Mouse (Mus musculus) intestine, postnatal 0 days (tissue): Measurements from ENCODE around the gene Taf6. TPM values are rescaled to one million over a fixed set of nuclear protein-coding genes. Genes with fewer than 3 reads are reported as not detected.
A peak's percentile ranks its signal among the peaks of the same experiment; 100 is the strongest.

Experiments used
- ATAC-seq: fragments of 200-750 bp; cut with Nextera tagmentation; 2 replicates; pipeline ENCODE4 v1.8.0; 2017; ENCODE audit warnings: mild to moderate bottlenecking, moderate TSS enrichment, moderate library complexity
- H3K27ac ChIP-seq: fragments of 300-500 bp; sonication (generic); 2 replicates; pipeline ENCODE4 v1.5.1; 2014; ENCODE audit warnings: mild to moderate bottlenecking, low read depth, low read length, moderate library complexity
- H3K27me3 ChIP-seq: fragments of 300-500 bp; sonication (generic); replicated peaks from 2 replicates; pipeline ENCODE4 v1.6.1; 2014; ENCODE audit warnings: low read length, mixed read lengths; ENCODE audit not compliant: control insufficient read depth, insufficient read depth
- H3K36me3 ChIP-seq: fragments of 300-500 bp; sonication (generic); 2 replicates; pipeline ENCODE4 v1.6.1; 2014; ENCODE audit warnings: mild to moderate bottlenecking, moderate library complexity; ENCODE audit not compliant: control insufficient read depth, insufficient read depth
- H3K4me1 ChIP-seq: fragments of 300-500 bp; sonication (generic); replicated peaks from 2 replicates; pipeline ENCODE4 v1.6.1; 2014; ENCODE audit warnings: antibody characterized with exemption, low read length, mixed read lengths; ENCODE audit not compliant: control insufficient read depth, insufficient read depth
- H3K4me2 ChIP-seq: fragments of 300-500 bp; sonication (generic); replicated peaks from 2 replicates; pipeline ENCODE4 v1.6.1; 2014; ENCODE audit warnings: low read depth, mild to moderate bottlenecking, moderate library complexity
- H3K4me3 ChIP-seq: fragments of 300-500 bp; sonication (generic); 2 replicates; pipeline ENCODE4 v1.5.1; 2014; ENCODE audit warnings: low read depth, low read length
- H3K9ac ChIP-seq: fragments of 300-500 bp; sonication (generic); 2 replicates; pipeline ENCODE4 v1.6.1; 2014; ENCODE audit warnings: mild to moderate bottlenecking, low read depth, low read length
- H3K9me3 ChIP-seq: fragments of 300-500 bp; sonication (generic); 2 replicates; pipeline ENCODE4 v1.6.1; 2016; ENCODE audit warnings: mixed run types; ENCODE audit not compliant: control insufficient read depth
- CTCF ChIP-seq: sonication (generic); IDR thresholded peaks from 2 replicates; pipeline ENCODE4 v1.5.1; 2016; ENCODE audit warnings: low read depth, mild to moderate bottlenecking, control low read depth, antibody characterized with exemption, moderate library complexity
- WGBS: fragments of 180-500 bp; shearing (Covaris S2); extraction: QIAGEN DNeasy Blood & Tissue Kit; methylation state at CpG from one replicate; pipeline ENCODE4 v1.1.7; 2014; 5-methylcytosine and 5-hydroxymethylcytosine counted together
- polyA plus RNA-seq: library from polyadenylated mRNA; unstranded; fragments of >200 nt; fragmentation: Nextera tagmentation; extraction: Ambion mirVana; gene quantifications from 2 replicates; pipeline ENCODE4 v1.2.1, GENCODE M21; 2015

Taf6 gene
- polyA plus RNA-seq, 1 experiment from 2014 or later, result 23.5 TPM

- TF ChIP-seq CTCF, result no peak
- under 1% methylated on average over 10 of the region's 10 CpGs for WGBS
- ATAC-seq, result peak; percentile 81
Observed at GRCm38 (mm10) chr5:138187661-138188306, 533 bp upstream of the Taf6 start.

GRCm38 (mm10) chr5:138173217-138173616, 14.0 kb downstream of the Taf6 start:
- Histone ChIP-seq H3K4me1 (0 out of 2 replicates have a peak, but pooled peaks cover 10% of the 10 kb centered on the region), H3K4me2 (no peak overlapping the region), H3K9me3 (no peaks in the 10 kb centered on the region), H3K36me3 (peaks cover 46% of the 10 kb centered on the region), H3K9ac (no peak overlapping the region), H3K27ac (no peak overlapping the region), H3K4me3 (no peak overlapping the region), H3K27me3 (no peaks in the 10 kb centered on the region)
- no peak for TF ChIP-seq CTCF
- 63% methylated on average over 3 of the region's 3 CpGs for WGBS
- ATAC-seq, result no peak

More at GRCm38 (mm10) chr5:138187661-138188306, 533 bp upstream of the Taf6 start:
- Histone ChIP-seq H3K9me3 (no peaks in the 10 kb centered on the region), H3K4me2 (peak overlapping the region; percentile 68), H3K36me3 (peaks cover 12% of the 10 kb centered on the region; the same call in 1 of the 2 replicates), H3K4me3 (peak overlapping the region; percentile 68), H3K27ac (peak overlapping the region; percentile 47; the same call in 1 of the 2 replicates), H3K9ac (peak overlapping the region; percentile 54), H3K27me3 (no peaks in the 10 kb centered on the region), H3K4me1 (0 out of 2 replicates have a peak, but pooled peaks cover 4% of the 10 kb centered on the region)

DNA sequence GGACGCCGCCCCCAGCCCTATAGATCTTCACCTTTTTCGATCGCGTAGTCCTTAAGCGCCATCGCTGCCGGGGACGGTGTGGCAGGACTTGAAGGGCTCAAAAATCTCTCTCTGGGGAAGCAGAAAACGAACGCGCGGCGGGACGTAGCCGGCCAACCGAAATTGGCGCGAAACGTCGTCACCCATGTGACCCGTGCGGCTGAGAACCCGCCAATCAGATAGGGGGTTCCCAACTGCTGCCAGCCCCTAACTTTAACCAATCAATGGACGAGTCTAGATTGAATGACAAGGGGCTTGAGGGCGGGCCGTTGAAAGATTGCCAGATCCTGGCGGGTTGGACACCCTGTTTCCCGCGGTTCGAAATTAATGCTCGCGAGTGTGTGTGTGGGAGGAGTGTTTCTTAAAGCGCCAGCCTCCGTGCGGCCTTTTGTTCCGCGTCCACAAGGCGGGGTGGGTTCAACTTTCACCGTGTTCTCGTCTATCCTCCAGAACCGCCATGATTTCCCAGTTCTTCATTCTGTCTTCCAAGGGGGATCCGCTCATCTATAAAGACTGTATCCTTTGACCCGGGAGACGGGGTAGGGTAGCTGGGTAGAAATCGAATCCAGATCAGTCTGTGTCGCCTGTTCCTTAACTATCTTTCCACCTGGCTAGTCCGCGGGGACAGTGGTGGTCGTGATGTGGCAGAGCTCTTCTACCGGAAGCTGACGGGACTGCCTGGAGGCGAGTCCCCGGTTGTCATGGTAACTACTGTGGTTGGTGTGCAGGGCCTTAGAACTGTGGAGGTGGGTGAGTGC, 15.4 kb downstream of the Taf6 start, which contains the start of the genes Ap4m1 and Mcm7:
TSS of gene Ap4m1 (plus strand) at position 308 of the 797 bp plus-strand sequence.
TSS of gene Mcm7 (minus strand) at position 728 of the 797 bp plus-strand sequence.
- Histone ChIP-seq H3K4me2 (peak within 1 kb of the TSS; percentile 99), H3K4me3 (peak within 1 kb of the TSS; percentile 67), H3K9me3 (no peaks in the 10 kb centered on the region), H3K4me1 (0 out of 2 replicates have a peak, but pooled peaks cover 10% of the 10 kb centered on the region), H3K36me3 (peaks cover 46% of the 10 kb centered on the region), H3K27ac (peak within 1 kb of the TSS; percentile 84), H3K27me3 (no peaks in the 10 kb centered on the region), H3K9ac (peak within 1 kb of the TSS; percentile 71)
- peak; percentile 53 for TF ChIP-seq CTCF
- WGBS, result under 1% methylated on average over 54 of the region's 54 CpGs
- ATAC-seq, result peak; percentile 86

GRCm38 (mm10) chr5:138170936-138171561, 16.2 kb downstream of the Taf6 start:
- Histone ChIP-seq H3K36me3 (peaks cover 47% of the 10 kb centered on the region), H3K4me2 (peak overlapping the region; percentile 99), H3K27ac (peak overlapping the region; percentile 84), H3K9ac (peak overlapping the region; percentile 58), H3K27me3 (no peaks in the 10 kb centered on the region), H3K4me1 (0 out of 2 replicates have a peak, but pooled peaks cover 10% of the 10 kb centered on the region), H3K4me3 (peak overlapping the region; percentile 67), H3K9me3 (no peaks in the 10 kb centered on the region)
- TF ChIP-seq CTCF, result peak; percentile 47
- under 1% methylated on average over 47 of the region's 47 CpGs for WGBS
- ATAC-seq, result peak; percentile 88

GRCm38 (mm10) chr5:138165594-138165993, 21.7 kb downstream of the Taf6 start:
- no peak overlapping the region for H3K4me3 ChIP-seq
- H3K4me2 ChIP-seq, result no peak overlapping the region
- TF ChIP-seq CTCF, result no peak
- no peak overlapping the region for H3K27ac ChIP-seq
- 0 out of 2 replicates have a peak, but pooled peaks cover 8% of the 10 kb centered on the region for H3K4me1 ChIP-seq
- WGBS, result 82% methylated on average over 8 of the region's 8 CpGs
- H3K9ac ChIP-seq, result no peak overlapping the region
- no peak for ATAC-seq
- peaks cover 65% of the 10 kb centered on the region for H3K36me3 ChIP-seq
- H3K27me3 ChIP-seq, result no peaks in the 10 kb centered on the region
- no peaks in the 10 kb centered on the region for H3K9me3 ChIP-seq

- 61% methylated on average over 10 of the region's 10 CpGs for WGBS
- Histone ChIP-seq H3K4me3 (no peak overlapping the region), H3K9me3 (no peaks in the 10 kb centered on the region), H3K27me3 (no peaks in the 10 kb centered on the region), H3K36me3 (peaks cover 60% of the 10 kb centered on the region), H3K4me1 (0 out of 2 replicates have a peak, but pooled peaks cover 5% of the 10 kb centered on the region), H3K27ac (no peak overlapping the region), H3K4me2 (no peak overlapping the region), H3K9ac (no peak overlapping the region)
- no peak for ATAC-seq
- TF ChIP-seq CTCF, result no peak
Observed at GRCm38 (mm10) chr5:138163610-138164009, 23.6 kb downstream of the Taf6 start.
